Mouse (Mus musculus): ENCODE measurements at regions not wholly inside any gene's neighbourhood (a gene's known extent, or its start where the extent isn't known, plus 50 kb on each side); places are given as distances from the start of the nearest gene placed in this dataset.

- no peak overlapping the region for H3K4me3 ChIP-seq (ENCODE audit: low read depth, low read length)
- no peak overlapping the region for H3K4me2 ChIP-seq (ENCODE audit: low read depth)
- no peak overlapping the region for H3K9ac ChIP-seq (ENCODE audit: low read length)
- no peak overlapping the region for H3K27ac ChIP-seq (ENCODE audit: low read depth, low read length)
- no peaks in the 10 kb centered on the region for H3K4me1 ChIP-seq (ENCODE audit: control insufficient read depth, insufficient read depth, low read length)
- ATAC-seq (ENCODE audit: insufficient read depth, low FRiP score, low TSS enrichment) (no peak), DNase-seq (ENCODE audit: low spot score) (no peak)
- H3K9me3 ChIP-seq (ENCODE audit: control insufficient read depth, low read length): no peaks in the 10 kb centered on the region
- WGBS: 81% methylated on average over 3 of the region's 3 CpGs
- no peaks in the 10 kb centered on the region for H3K27me3 ChIP-seq (ENCODE audit: control insufficient read depth, insufficient read depth, low read length)
- H3K36me3 ChIP-seq (ENCODE audit: control insufficient read depth, insufficient read depth, low read length): no peaks in the 10 kb centered on the region
Observed at GRCm38 (mm10) chr7:134607886-134608285, 62.6 kb upstream of the Dock1 start.

DNA sequence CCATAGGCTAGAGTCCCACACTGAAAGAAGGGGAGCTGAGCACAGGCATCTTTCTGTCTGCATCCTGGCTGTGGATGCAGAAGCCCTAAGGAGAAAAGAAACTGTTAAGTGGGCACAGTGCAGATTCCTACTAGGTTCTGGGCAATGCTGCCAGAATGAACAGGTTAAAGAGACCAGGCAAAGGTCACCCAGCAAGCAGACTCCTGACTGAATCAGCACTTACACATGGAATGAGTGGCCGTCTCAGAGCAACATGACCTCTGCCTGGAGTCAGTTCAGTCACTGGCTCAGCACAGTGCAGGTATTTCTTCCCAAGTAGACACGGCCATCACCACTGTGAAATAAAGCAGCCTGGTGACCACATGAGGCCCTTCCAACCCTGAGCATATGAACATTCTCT, 60.3 kb upstream of the Dock1 start:
- Histone ChIP-seq H3K36me3 (ENCODE audit: control insufficient read depth, insufficient read depth, low read length) (no peaks in the 10 kb centered on the region), H3K4me1 (ENCODE audit: control insufficient read depth, insufficient read depth, low read length) (no peaks in the 10 kb centered on the region), H3K4me2 (ENCODE audit: low read depth) (no peak overlapping the region), H3K27ac (ENCODE audit: low read depth, low read length) (no peak overlapping the region), H3K4me3 (ENCODE audit: low read depth, low read length) (no peak overlapping the region), H3K9ac (ENCODE audit: low read length) (no peak overlapping the region), H3K9me3 (ENCODE audit: control insufficient read depth, low read length) (no peaks in the 10 kb centered on the region), H3K27me3 (ENCODE audit: control insufficient read depth, insufficient read depth, low read length) (no peaks in the 10 kb centered on the region)
- 69% methylated on average over 2 of the region's 2 CpGs for WGBS
- DNase-seq (ENCODE audit: low spot score): no peak
- ATAC-seq (ENCODE audit: insufficient read depth, low FRiP score, low TSS enrichment): no peak

DNA sequence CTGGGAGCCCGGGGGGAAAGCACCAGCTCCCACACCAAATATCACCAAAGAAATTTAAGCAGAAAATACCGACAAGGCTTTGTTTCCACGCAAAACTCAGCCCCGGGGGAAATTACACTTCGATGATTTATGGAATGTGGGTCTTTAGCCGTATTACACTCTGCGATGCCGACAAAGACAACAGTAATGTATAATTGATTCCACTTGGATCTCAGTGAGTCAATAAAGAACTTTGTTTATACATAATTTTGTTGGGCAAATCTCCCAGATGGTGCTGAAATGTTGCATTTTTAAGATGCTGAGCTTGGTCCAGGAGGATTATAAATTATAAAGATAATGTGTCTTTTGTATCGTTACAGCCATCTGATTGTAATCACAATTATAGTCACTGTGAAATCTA, 59.1 kb upstream of the Dock1 start:
- Histone ChIP-seq H3K27ac (ENCODE audit: low read depth, low read length) (no peak overlapping the region), H3K9me3 (ENCODE audit: control insufficient read depth, low read length) (no peaks in the 10 kb centered on the region), H3K4me3 (ENCODE audit: low read depth, low read length) (no peak overlapping the region), H3K36me3 (ENCODE audit: control insufficient read depth, insufficient read depth, low read length) (no peaks in the 10 kb centered on the region), H3K4me1 (ENCODE audit: control insufficient read depth, insufficient read depth, low read length) (no peaks in the 10 kb centered on the region), H3K9ac (ENCODE audit: low read length) (no peak overlapping the region), H3K27me3 (ENCODE audit: control insufficient read depth, insufficient read depth, low read length) (no peaks in the 10 kb centered on the region), H3K4me2 (ENCODE audit: low read depth) (no peak overlapping the region)
- WGBS: 69% methylated on average over 9 of the region's 9 CpGs
- no peak for ATAC-seq (ENCODE audit: insufficient read depth, low FRiP score, low TSS enrichment)
- DNase-seq (ENCODE audit: low spot score): no peak

GRCm38 (mm10) chr7:134612175-134612633, 58.2 kb upstream of the Dock1 start:
- Histone ChIP-seq H3K27me3 (ENCODE audit: control insufficient read depth, insufficient read depth, low read length) (no peaks in the 10 kb centered on the region), H3K27ac (ENCODE audit: low read depth, low read length) (no peak overlapping the region), H3K4me1 (ENCODE audit: control insufficient read depth, insufficient read depth, low read length) (no peaks in the 10 kb centered on the region), H3K36me3 (ENCODE audit: control insufficient read depth, insufficient read depth, low read length) (no peaks in the 10 kb centered on the region), H3K9ac (ENCODE audit: low read length) (no peak overlapping the region), H3K9me3 (ENCODE audit: control insufficient read depth, low read length) (no peaks in the 10 kb centered on the region), H3K4me2 (ENCODE audit: low read depth) (no peak overlapping the region), H3K4me3 (ENCODE audit: low read depth, low read length) (no peak overlapping the region)
- DNase-seq (ENCODE audit: low spot score) (no peak), ATAC-seq (ENCODE audit: insufficient read depth, low FRiP score, low TSS enrichment) (no peak)
- 85% methylated on average over 4 of the region's 4 CpGs for WGBS

DNA sequence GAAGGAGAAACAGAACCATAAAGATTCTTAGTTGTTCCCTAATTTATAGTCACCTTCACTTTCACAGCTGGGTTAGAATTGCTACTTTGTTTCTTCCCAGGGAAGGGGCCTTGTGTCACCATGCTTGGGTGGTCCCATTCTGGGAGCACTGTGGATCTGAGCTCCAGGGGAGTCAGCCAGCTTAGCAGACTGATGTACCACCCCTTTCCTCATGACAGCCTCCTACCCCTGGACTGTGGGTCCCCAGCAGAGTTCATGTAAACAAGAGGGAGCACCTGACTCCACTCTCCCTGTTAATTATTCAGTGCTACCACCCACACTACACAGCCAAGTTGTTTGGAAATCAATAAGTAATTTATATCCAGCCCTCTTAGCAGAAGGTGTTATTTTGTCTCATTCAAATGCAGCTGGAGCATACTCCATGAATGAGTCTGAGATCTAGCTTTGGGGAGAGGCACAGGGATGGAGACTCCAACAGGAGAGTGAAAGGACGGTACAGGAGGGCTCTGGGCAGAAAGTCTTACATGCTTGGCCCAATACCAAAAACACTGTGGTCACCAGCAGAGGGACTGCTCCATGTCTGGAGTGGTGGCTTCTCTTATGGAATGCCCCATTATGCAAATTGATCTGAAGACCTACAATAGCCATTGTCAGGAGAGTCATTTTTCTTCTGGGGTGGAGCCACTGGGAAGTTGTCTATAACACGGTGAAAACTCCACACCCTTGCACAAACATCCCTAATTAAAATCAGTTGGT, 51.1 kb upstream of the Dock1 start:
- DNase-seq (ENCODE audit: low spot score) (no peak), ATAC-seq (ENCODE audit: insufficient read depth, low FRiP score, low TSS enrichment) (no peak)
- Histone ChIP-seq H3K27ac (ENCODE audit: low read depth, low read length) (no peak overlapping the region), H3K4me3 (ENCODE audit: low read depth, low read length) (no peak overlapping the region), H3K9me3 (ENCODE audit: control insufficient read depth, low read length) (no peaks in the 10 kb centered on the region), H3K36me3 (ENCODE audit: control insufficient read depth, insufficient read depth, low read length) (no peaks in the 10 kb centered on the region), H3K4me1 (ENCODE audit: control insufficient read depth, insufficient read depth, low read length) (no peaks in the 10 kb centered on the region), H3K9ac (ENCODE audit: low read length) (no peak overlapping the region), H3K4me2 (ENCODE audit: low read depth) (no peak overlapping the region), H3K27me3 (ENCODE audit: control insufficient read depth, insufficient read depth, low read length) (no peaks in the 10 kb centered on the region)
- WGBS: 29% methylated on average over 2 of the region's 2 CpGs

- H3K4me3 ChIP-seq (ENCODE audit: low read depth, low read length): no peak overlapping the region
- H3K27ac ChIP-seq (ENCODE audit: low read depth, low read length): no peak overlapping the region
- H3K9me3 ChIP-seq (ENCODE audit: control insufficient read depth, low read length): no peaks in the 10 kb centered on the region
- no peak overlapping the region for H3K9ac ChIP-seq (ENCODE audit: low read length)
- no peak overlapping the region for H3K4me2 ChIP-seq (ENCODE audit: low read depth)
- WGBS: 80% methylated on average over 5 of the region's 5 CpGs
- H3K36me3 ChIP-seq (ENCODE audit: control insufficient read depth, insufficient read depth, low read length): no peaks in the 10 kb centered on the region
- ATAC-seq (ENCODE audit: insufficient read depth, low FRiP score, low TSS enrichment) (no peak), DNase-seq (ENCODE audit: low spot score) (no peak)
- H3K27me3 ChIP-seq (ENCODE audit: control insufficient read depth, insufficient read depth, low read length): no peaks in the 10 kb centered on the region
- no peaks in the 10 kb centered on the region for H3K4me1 ChIP-seq (ENCODE audit: control insufficient read depth, insufficient read depth, low read length)
Observed at GRCm38 (mm10) chr7:134620006-134620405, 50.4 kb upstream of the Dock1 start.

Measured in neural tube, embryonic 11.5 days (tissue).